Mouse (Mus musculus) myocyte (in vitro differentiated cells): ENCODE data around the gene Lingo2. TPM values are rescaled to one million over a fixed set of nuclear protein-coding genes. Genes with fewer than 3 reads are reported as not detected.

Experiments
- H3K27me3 ChIP-seq: one replicate; pipeline ENCODE4 v1.6.1; 2011; ENCODE audit not compliant: control insufficient read depth, insufficient read depth, insufficient read length
- H3K36me3 ChIP-seq: one replicate; pipeline ENCODE4 v1.6.1; 2011; ENCODE audit not compliant: control insufficient read depth, insufficient read depth
- H3K4me2 ChIP-seq: one replicate; pipeline ENCODE4 v1.6.1; 2011; ENCODE audit warnings: low read depth, control low read depth
- H3K4me3 ChIP-seq: one replicate; pipeline ENCODE4 v1.5.1; 2011; ENCODE audit warnings: mild to moderate bottlenecking, control low read depth, moderate library complexity
- H3K79me2 ChIP-seq: one replicate; pipeline ENCODE4 v1.6.1; 2011; ENCODE audit not compliant: control insufficient read depth, insufficient read depth
- H3ac ChIP-seq: one replicate; pipeline ENCODE4 v1.6.1; 2011; ENCODE audit not compliant: control insufficient read depth, insufficient read length
- CEBPB ChIP-seq: IDR thresholded peaks from 2 replicates; pipeline ENCODE4 v1.6.1; 2011; ENCODE audit warnings: mild to moderate bottlenecking, moderate library complexity; ENCODE audit not compliant: poor library complexity, insufficient read depth, severe bottlenecking
- E2F4 ChIP-seq: IDR thresholded peaks from one replicate; pipeline ENCODE4 v1.6.1; 2011; ENCODE audit warnings: mild to moderate bottlenecking, control low read depth, moderate library complexity; ENCODE audit not compliant: insufficient read depth
- MAX ChIP-seq: IDR thresholded peaks from one replicate; pipeline ENCODE4 v1.6.1; 2011; ENCODE audit warnings: low read depth, mild to moderate bottlenecking, control low read depth
- MYOD1 ChIP-seq, 3 experiments: IDR thresholded peaks; one replicate each; pipeline ENCODE4 v1.6.1; 2011; ENCODE audit warnings: control low read depth in 2 of 3, low read depth in 2 of 3, mild to moderate bottlenecking in 2 of 3, moderate library complexity in 1 of 3; ENCODE audit not compliant: insufficient read length in 2 of 3, control insufficient read depth in 1 of 3
- MYOG ChIP-seq, 3 experiments: IDR thresholded peaks; one replicate each; pipeline ENCODE4 v1.6.1; 2011; ENCODE audit warnings: control low read depth in 2 of 3, low read depth in 2 of 3, mild to moderate bottlenecking in 2 of 3; ENCODE audit not compliant: insufficient read length in 2 of 3, control insufficient read depth in 1 of 3, insufficient read depth in 1 of 3
- POLR2A ChIP-seq: IDR thresholded peaks from one replicate; pipeline ENCODE4 v1.6.1; 2011; ENCODE audit warnings: low read depth, mild to moderate bottlenecking, control low read depth, moderate library complexity; ENCODE audit not compliant: insufficient read length
- POLR2AphosphoS2 ChIP-seq: IDR thresholded peaks from one replicate; pipeline ENCODE4 v1.6.1; 2011; ENCODE audit warnings: low read depth, control low read depth; ENCODE audit not compliant: insufficient read length
- REST ChIP-seq: IDR thresholded peaks from one replicate; pipeline ENCODE4 v1.6.1; 2011; ENCODE audit warnings: mild to moderate bottlenecking, control low read depth, moderate library complexity; ENCODE audit not compliant: insufficient read depth, insufficient read length
- SRF ChIP-seq: IDR thresholded peaks from one replicate; pipeline ENCODE4 v1.6.1; 2011; ENCODE audit warnings: low read depth; ENCODE audit not compliant: control insufficient read depth, insufficient read length
- TCF12 ChIP-seq: IDR thresholded peaks from one replicate; pipeline ENCODE4 v1.6.1; 2011; ENCODE audit warnings: mild to moderate bottlenecking, control low read depth; ENCODE audit not compliant: poor library complexity, insufficient read depth, severe bottlenecking
- TCF3 ChIP-seq: IDR thresholded peaks from one replicate; pipeline ENCODE4 v1.6.1; 2011; ENCODE audit warnings: low read depth, control low read depth; ENCODE audit not compliant: insufficient read length
- USF1 ChIP-seq: IDR thresholded peaks from one replicate; pipeline ENCODE4 v1.6.1; 2011; ENCODE audit warnings: low read depth, mild to moderate bottlenecking, control low read depth, moderate library complexity
- polyA plus RNA-seq: library from polyadenylated mRNA; unstranded; fragments of >200 nt; fragmentation: generic; extraction: Trizol; gene quantifications from one replicate; pipeline ENCODE4 v1.2.1, GENCODE M21; 2012; ENCODE audit warnings: missing spikeins

Lingo2 gene
- polyA plus RNA-seq, 1 experiment: 0.13 TPM

GRCm38 (mm10) chr4:36288813-36289700, 662.5 kb downstream of the Lingo2 start:
- Histone ChIP-seq H3K36me3 (no peaks in the 10 kb centered on the region), H3K27me3 (no peaks in the 10 kb centered on the region), H3K4me2 (no peak overlapping the region), H3K79me2 (no peaks in the 10 kb centered on the region), H3K4me3 (no peak overlapping the region), H3ac (no peak overlapping the region)
- TF ChIP-seq E2F4 (no peak), SRF (no peak), MYOG (IDR thresholded peaks at IDR 0.05; ENCODE audit: control insufficient read depth in 1 of 3, insufficient read depth in 1 of 3, insufficient read length in 2 of 3, low read depth in 2 of 3) (no peak), TCF12 (no peak), CEBPB (no peak), MYOD1 (IDR thresholded peaks at IDR 0.05; ENCODE audit: control insufficient read depth in 1 of 3, insufficient read length in 2 of 3, low read depth in 2 of 3) (no peak), POLR2AphosphoS2 (no peak), MAX (no peak), USF1 (no peak), REST (no peak), POLR2A (no peak)

GRCm38 (mm10) chr4:36262436-36263169, 688.9 kb downstream of the Lingo2 start:
- Histone ChIP-seq H3K27me3 (no peaks in the 10 kb centered on the region), H3K36me3 (no peaks in the 10 kb centered on the region), H3K4me3 (no peak overlapping the region), H3K79me2 (no peaks in the 10 kb centered on the region), H3ac (no peak overlapping the region), H3K4me2 (no peak overlapping the region)
- TF ChIP-seq CEBPB (no peak), E2F4 (no peak), SRF (no peak), USF1 (no peak), MAX (no peak), TCF12 (no peak), TCF3 (no peak)

DNA sequence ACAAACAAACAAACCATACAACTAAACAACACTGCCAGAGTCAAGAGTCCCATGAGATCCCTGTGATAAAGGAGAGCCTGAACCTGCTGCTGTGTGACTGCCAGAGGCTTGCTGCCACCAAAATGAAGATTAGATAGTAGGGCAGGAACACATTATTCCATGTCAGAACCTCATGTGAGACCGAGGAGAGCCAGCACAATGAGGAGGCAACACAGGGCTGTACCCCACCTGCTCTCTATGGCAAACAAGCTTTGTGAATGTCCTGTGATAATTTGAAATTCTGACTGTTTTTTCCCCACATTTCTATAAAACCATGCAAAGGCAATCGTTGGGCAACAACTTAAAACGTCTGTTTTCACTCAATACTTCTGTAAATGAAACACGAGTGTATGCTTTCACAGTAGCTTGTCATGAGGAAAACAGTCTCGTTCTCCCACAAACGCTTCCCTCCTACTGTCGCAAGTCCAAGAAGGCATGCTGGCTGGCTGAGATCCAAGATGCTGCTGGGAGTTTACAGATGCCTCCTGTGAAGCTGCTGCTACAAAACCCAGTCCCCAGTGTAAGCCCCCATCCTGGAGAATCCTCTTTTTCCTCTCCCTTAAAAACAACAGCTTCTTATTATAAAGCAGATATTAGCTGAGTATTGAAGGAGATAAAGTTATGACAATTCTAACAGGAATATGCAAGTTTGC, 765.2 kb downstream of the Lingo2 start:
- TF ChIP-seq POLR2AphosphoS2: no peak
- no peak for TF ChIP-seq MAX
- TF ChIP-seq MYOD1 (IDR thresholded peaks at IDR 0.05; ENCODE audit: control insufficient read depth in 1 of 3, insufficient read length in 2 of 3, low read depth in 2 of 3): no peak
- no peak for TF ChIP-seq MYOG (IDR thresholded peaks at IDR 0.05; ENCODE audit: control insufficient read depth in 1 of 3, insufficient read depth in 1 of 3, insufficient read length in 2 of 3, low read depth in 2 of 3)
- TF ChIP-seq TCF3: no peak
- no peak for TF ChIP-seq CEBPB
- no peak for TF ChIP-seq POLR2A
- TF ChIP-seq E2F4: no peak
- no peak for TF ChIP-seq USF1
- no peak for TF ChIP-seq TCF12
- no peak for TF ChIP-seq REST
- TF ChIP-seq SRF: no peak
- no peak overlapping the region for H3K4me2 ChIP-seq
- no peak overlapping the region for H3K4me3 ChIP-seq

GRCm38 (mm10) chr4:36183643-36184042, 767.9 kb downstream of the Lingo2 start:
- Histone ChIP-seq H3K4me2 (no peak overlapping the region), H3K36me3 (no peaks in the 10 kb centered on the region), H3ac (no peak overlapping the region), H3K27me3 (no peaks in the 10 kb centered on the region), H3K4me3 (no peak overlapping the region), H3K79me2 (no peaks in the 10 kb centered on the region)
- TF ChIP-seq MYOD1 (IDR thresholded peaks at IDR 0.05; ENCODE audit: control insufficient read depth in 1 of 3, insufficient read length in 2 of 3, low read depth in 2 of 3) (no peak), MYOG (IDR thresholded peaks at IDR 0.05; ENCODE audit: control insufficient read depth in 1 of 3, insufficient read depth in 1 of 3, insufficient read length in 2 of 3, low read depth in 2 of 3) (no peak), E2F4 (no peak), REST (no peak), MAX (no peak), POLR2A (no peak), SRF (no peak), TCF12 (no peak), TCF3 (no peak), USF1 (no peak), CEBPB (no peak), POLR2AphosphoS2 (no peak)

More for the DNA sequence above, 765.2 kb downstream of the Lingo2 start:
- Histone ChIP-seq H3K27me3 (no peaks in the 10 kb centered on the region), H3ac (no peak overlapping the region), H3K79me2 (no peaks in the 10 kb centered on the region), H3K36me3 (no peaks in the 10 kb centered on the region)
